Mouse (Mus musculus) C2C12 (cell line): ENCODE data around the gene Dnah5.

Experiments used
- CEBPB ChIP-seq: IDR thresholded peaks from one replicate; pipeline ENCODE4 v1.6.1; 2011; ENCODE audit warnings: low read depth, mild to moderate bottlenecking, control low read depth, moderate library complexity
- CTCF ChIP-seq: IDR thresholded peaks from one replicate; pipeline ENCODE4 v1.5.1; 2011; ENCODE audit not compliant: control insufficient read depth, insufficient read depth, insufficient read length

- TF ChIP-seq CEBPB (no peak), CTCF (no peak)
These were observed 263.2 kb downstream of the Dnah5 start for GRCm38 (mm10) chr15:28466591-28467247.
